Mouse (Mus musculus) right cerebral cortex, postnatal 10 days (tissue): ENCODE measurements at regions not wholly inside any gene's neighbourhood (a gene's known extent, or its start where the extent isn't known, plus 50 kb on each side); places are given as distances from the start of the nearest gene placed in this dataset.
"Not testable (repeated sequence)": the region's sequence is repeated elsewhere in the genome, so short reads cannot be mapped to it uniquely, and the experiment has no call there.

Experiments used
- DNase-seq, 2 experiments: peaks; one replicate each; pipeline ENCODE4 v3.0.0; 2021; ENCODE audit warnings: low spot score in 2 of 2

DNA sequence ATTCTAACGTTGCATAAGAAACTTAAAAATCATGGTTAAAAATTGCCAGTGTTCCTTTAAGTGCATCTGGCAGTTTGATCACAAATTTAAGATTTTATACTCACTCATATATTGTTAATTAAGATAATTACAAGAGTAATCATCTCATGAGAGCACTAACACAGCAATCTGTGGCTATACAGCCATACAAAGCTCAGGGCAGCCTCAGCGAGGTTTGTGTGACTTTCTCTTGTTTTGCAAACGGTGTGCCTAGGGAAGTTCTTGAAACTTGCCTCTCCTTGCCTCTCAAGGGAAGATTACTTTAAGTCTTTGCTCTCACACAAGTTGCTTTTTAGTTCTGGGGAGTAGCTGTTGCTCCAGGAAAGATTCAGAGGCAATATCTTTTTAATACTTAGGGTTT, 58.1 kb upstream of the Slc1a4 start:
- DNase-seq = no peak

DNA sequence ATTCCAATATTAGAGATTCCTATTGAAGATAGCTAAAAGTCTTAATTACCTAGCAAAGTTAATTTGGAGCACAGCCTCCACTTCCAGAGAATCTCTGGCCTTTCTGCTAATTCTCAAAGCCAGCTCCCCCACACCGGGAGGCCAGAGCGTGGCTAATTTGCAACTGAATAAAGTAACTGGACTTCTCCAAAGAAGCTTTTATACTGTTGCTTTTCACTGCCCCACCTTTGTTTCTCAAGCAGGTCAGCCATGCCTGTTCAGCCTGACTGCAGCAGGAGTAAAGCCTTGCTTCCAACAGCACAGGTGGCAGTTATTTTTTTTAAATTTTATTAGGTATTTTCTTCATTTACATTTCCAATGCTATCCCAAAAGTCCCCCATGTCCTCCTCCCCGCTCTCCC, 60.8 kb upstream of the Slc1a4 start:
- DNase-seq = not testable (repeated sequence)

DNA sequence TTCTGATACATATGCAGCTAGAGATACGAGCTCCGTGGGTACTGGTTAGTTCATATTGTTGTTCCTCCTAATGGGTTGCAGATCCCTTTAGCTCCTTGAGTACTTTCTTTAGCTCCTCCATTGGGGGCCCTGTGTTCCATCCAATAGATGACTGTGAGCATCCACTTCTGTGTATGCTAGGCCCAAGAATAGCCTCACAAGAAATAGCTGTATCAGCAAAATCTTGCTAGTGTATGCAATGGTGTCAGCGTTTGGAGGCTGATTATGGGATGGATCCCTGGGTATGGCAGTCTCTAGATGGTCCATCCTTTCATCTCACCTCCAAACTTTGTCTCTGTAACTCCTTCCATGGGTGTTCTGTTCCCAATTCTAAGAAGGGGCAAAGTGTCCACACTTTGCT, 61.3 kb upstream of the Slc1a4 start:
- not testable (repeated sequence) for DNase-seq

DNA sequence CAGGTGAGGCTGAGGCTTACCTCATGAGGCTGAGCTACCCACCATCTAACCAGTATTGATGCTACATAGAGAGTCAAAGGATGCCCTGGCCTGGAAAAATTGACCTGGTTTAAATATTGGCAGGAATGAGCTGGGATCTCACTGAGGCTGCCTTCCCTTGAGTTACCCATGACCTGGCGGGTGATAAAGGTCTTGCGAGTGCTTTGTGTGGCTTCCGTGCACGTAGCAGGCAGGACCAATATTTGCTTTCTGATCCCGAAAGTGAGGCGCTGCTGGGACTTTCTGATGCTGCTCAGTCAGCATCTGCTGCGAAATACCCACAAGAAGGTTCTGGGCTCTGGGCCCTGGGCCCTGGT, 63.3 kb upstream of the Slc1a4 start:
- no peak for DNase-seq

DNA sequence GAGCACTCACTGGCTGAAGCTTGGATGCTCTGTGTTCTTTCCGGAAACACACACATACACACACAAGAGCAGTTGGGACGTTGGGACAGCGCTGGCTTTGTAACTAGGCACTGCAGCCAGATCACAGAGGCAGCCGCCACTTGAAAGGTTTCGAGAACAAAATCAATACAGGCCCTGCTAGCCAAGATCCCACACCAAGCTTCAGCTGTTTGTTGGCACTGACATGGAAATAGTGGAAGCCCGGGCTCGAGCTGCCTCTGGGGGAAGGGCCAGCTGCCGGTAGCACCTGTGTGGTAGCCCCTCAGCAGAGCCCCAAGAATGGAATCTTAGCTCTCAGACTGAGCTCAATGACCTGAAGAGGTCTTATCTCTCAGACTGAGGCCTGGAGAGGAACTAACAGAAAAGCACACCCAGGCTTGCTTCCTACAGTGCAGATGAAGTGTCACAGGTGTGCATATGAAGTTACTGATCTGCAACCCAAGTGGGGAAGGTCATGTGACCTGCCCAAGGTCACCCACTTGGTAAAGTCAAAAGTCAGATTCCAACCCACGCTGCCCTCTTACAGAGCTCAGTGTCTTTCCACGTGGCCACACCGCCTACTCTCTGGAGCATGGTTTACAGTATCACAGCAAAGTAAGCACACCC, 63.8 kb upstream of the Slc1a4 start:
- DNase-seq = peak; percentile 74 to 87

DNA sequence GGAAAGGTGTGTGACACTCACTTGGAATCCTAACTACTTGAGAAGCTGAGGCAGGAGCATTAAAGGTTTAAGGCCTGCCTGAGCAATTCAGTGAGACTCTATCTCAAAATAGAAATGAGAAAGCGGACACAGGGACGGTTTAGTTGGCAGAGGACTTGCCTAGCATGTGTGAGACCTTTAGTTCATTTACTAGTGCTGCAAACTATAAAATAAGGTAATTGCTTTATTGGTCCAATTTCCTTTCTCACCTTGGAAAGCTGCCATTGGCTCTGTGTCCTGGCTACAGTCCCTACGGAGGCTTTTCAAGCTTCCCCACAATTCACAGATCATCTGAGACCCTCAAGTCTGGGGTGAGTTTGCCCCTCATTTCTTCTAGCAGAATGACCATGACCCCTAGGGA, 64.4 kb upstream of the Slc1a4 start:
- DNase-seq = no peak

DNA sequence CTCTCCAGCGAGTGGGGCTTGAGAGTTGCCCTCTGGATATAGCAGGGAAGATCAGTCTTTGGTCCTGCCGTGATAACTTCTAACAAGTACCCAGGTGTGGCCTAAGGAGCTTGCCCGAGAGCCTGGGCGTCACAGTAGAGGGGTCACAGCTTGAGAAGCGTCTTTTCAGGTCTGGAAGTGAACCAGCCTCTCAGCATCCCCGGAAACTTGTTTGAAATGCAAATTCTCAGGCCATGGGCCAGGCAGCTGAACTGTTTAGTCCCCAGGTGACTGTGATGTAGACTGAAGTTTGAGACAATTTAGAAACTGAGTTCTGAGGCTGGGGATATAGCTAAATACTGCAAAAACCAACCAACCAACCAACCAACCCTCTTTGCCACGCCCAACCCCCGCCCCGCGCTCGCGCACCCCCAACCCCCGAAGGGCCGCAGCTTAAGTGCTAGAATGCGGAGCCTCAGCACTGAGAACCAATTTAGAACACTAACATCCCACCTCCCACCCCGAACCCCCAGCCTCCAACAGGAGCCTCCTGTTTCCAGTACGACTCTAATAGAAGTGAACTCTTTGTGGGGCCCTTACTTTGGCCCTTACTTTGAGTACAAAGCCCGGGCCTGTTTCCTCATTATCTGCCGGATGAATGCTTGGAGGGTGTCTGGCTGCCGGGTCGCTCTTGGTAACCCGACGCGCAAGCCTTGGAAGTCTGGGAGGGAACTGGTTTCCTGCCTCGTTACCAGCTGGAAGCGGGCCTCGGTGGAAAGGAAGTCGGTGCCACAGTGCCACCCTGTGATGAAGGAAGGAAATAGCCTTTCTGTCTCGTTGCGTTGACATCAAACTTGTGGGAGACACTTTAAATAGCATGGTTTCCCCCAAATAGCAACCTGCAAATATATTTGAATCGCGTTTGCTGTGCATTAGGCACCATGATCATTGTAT, 68.1 kb upstream of the Slc1a4 start:
- DNase-seq = peak; percentile 93 to 94

DNA sequence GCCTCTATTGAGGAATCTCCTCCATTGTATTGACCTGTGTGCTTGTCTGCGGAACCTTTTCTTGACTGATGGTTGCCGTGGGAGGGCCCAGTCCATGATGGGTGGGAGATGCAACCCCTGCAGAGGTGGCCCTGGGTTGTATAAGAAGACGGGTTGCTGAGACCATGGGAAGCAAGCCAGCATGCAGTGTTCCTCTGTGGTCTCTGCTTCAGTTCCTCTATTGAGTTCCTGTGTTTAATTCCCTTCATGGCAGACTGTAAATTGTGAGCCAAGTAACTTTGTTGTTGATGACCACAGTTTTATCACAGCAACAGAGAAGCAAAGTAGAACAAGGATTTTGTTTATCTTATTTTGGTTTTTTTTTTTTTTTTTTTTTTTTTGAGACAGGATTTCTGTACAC, 70.9 kb upstream of the Slc1a4 start:
- peak in 1 of 2 experiments; percentile 26 for DNase-seq

DNA sequence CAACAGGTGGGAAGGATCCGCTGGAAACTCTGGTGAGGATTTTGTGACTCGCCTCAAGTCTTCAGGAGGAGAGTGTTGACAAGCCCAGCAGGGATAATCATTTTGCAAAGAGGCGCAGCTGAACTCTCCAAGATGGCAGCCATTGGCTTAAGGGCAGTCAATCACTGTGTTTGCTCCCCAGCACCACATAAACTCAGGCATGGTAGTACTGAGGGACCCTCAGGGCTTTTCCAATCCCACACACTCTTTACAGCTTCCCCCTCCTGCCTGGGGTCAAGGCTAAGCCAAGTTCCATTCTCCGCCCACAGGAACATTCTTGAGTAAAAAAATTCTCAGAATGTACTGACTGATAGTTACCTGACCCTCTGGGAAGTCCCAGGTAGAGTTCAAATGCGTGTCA, 72.0 kb upstream of the Slc1a4 start:
- no peak for DNase-seq

DNA sequence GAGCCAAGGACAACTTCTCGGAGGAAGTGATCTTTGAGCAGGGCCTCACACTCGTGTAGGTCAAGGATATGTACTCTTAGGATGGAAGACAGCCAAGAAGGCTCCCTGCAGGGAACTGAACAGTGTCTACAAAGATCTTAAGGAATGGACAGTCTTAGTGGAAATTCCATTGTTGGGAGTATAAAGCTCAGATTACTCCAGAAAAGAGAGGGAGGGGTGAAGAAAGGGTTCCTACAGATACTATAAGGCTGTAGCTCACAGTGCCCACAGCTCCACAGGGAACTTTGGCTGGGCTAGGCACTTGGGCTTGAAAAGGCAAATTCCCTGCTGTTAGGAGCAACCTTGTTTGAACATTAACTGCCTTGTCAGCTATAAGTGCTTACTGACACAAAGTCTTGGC, 85.6 kb upstream of the Slc1a4 start:
- no peak for DNase-seq

DNA sequence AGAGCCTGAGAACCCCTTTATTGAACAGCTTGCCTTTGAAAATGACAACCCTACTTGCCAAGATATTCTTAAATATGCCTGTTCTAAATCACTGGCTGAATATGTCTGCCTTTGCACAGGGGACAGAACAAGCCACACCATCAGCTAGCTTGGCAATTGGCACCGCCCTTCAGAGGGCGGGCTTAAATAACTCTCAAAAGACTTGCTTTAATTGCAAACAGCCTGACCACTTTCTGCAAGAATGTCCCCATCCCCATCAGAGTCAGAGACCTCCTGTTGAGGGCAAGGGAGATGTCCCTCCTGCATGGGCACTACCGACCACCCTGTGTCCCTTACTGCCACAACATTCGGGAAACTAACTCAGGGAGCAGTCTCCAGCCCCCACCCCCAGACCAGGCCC, 88.4 kb upstream of the Slc1a4 start:
- no peak for DNase-seq

DNA sequence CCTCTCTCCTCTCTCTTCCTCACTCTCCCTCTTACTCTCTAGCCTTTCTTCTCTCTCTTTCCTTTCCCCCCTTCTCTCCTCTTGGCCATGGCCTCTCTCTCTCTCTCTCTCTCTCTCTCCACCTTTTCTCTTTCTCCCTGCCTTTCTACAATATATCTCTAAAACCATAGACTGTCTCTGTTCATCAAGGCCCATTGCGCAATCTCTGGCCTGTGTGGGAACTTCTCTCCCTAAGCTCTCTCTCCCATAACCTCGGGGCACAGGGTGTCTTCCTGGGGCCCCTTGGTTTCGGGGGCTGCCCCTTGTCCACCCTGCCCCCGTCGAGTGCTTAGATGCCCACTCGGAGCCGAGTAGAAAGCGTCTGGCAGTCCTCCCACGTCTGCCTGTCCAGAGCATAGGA, 103.5 kb upstream of the Slc1a4 start:
- DNase-seq = no peak

DNA sequence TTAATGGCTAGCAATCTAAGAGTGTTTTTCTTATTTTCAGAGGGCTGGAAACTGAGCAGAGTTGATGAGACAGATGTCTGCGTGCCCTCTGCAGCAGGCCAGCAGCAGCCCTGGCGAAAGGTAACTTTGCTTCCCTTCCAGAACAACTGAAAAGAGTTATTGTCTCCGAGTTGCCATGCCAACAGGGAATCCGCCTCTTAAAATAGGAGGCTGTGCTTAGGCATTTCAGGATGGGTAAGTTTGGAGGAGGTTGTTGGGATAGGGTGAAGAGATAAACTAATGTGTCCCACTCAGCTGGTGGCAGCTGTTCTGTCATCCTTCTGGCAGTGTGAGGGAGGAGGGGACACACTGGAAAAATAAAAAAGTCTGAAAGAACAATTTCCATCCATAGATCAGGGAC, 100.6 kb upstream of the Sertad2 start:
- no peak for DNase-seq

DNA sequence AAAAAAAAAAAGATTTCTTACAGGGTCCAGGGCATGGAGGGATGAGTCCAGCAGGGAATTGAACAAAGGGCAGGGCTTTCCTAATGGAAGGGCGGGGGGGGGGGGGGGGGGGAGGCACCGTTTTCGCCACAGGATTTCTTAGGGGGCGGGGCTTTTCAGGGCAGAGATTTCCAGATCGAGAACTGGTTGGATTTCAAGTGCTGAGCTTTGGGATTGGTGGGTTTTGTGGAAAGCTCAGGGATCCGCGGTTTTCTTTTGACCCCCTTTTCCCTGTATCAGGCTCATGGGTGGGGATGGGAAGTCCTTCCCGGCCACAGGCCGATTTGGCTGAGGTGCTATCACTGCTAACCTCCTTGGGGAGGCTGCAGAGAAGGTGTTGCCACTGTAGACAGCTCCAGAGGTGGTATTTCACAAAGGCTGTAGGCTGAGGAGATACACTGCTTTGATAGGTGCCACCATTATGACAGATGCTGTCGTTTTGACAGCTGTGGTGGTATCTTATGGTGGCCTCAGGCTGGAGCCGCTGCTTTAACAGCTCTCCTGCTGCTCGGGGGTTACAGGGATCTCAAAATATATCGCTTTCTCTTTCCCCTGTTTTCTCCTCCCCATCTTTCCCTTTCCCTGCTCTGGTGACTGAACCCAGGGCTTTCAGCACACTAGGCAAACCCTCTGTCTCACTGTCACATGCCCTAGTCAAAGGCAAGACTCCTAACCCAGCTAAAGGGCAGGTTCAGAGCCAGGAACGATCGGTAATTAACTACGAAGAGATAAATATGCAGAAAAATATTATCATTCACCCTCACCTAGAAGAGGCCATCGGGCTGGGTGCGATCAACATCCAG, 97.8 kb upstream of the Sertad2 start:
- DNase-seq = no peak

DNA sequence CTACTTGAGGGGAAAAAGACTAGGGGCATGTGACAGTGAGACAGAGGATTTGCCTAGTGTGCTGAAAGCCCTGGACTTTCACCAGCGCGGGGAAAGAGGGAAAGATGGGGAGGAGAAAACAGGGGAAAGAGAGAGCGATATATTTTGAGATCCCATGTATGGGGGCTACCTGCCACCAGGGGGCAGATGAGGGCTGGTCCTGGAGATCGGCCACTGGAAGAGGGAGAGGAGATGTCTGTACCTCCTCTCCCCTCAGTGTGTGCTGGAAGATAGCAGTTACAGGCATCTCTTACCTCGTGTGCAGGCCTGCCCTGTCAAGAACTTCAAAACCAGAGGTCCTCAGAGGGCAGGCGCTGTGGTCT, 97.2 kb upstream of the Sertad2 start:
- DNase-seq = peak; percentile 53 to 81

DNA sequence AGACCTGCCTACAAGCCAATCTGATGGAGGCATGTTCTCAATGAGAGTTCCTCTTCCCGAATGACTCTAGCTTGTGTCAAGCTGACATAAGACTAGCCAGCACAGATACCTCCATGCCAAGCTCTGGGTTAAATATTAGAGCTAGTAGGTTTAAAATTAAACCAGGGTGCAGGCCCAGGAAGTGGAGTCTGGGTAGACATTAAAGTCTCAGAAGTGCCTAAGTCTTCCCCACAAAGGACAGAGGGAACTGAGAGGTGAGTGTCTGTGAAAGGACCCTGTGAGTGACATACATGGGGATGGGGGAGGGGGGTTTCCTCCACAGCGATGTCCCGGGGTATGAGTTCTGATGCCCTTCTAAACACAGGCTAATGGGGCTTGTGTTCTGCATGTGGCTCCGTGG, 90.2 kb upstream of the Sertad2 start:
- DNase-seq = no peak

DNA sequence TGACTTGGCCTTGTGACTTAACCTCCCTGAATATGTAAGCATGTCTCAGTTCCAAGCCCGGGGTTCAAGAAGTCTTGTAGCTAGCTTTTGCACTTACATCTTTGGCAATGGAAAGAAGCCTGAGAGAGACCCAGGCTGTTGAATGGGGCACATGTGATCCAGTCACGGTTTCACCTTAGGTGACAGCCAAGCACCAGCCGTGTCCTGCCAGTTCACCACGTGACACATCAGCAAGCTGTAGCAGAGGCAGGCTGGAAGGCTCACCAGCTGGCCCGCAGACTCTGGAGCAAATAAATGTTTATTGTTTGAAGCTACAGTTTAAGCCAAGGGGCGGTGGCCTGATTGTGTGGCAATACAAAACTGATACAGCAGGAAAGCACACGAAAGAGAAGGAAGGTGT, 89.3 kb upstream of the Sertad2 start:
- peak in 1 of 2 experiments; percentile 33 for DNase-seq

DNA sequence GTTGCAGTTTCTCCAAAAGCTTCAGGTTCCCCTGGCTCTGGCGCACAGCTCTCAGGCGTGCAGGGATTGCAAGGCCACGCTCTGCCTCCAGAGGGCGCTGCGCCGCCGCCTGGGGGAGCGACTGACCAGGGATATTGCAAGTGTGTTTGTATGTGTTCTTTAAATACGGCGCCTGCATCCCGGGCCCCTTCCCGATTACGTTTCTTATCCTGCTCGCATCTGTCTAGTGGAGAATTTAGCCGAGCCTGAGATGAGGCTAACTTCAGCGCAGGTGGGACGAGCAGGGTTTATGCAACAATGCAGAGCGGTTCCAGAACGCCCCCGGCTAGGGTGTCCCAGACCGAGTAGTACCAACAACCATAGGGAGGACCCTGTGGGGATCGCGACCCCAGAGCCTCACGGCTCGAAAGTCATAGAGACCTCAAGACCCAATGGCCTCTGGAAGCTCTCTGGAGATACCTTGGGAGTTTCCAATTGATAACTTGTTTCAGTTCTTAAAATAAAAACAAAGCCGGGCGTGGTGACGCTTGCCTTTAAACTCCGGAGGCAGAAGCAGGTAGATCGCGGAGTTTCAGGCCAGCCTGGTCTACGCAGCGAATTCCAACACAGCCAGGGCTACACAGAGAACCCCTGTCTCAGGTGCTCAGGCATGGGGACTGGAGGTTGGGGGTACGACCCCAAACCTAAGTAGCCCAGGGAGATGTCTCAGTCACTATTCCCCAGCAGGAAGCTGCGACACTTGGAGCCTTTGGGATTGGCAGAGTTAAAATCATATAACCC, 87.8 kb upstream of the Sertad2 start:
- peak; percentile 85 to 91 for DNase-seq

DNA sequence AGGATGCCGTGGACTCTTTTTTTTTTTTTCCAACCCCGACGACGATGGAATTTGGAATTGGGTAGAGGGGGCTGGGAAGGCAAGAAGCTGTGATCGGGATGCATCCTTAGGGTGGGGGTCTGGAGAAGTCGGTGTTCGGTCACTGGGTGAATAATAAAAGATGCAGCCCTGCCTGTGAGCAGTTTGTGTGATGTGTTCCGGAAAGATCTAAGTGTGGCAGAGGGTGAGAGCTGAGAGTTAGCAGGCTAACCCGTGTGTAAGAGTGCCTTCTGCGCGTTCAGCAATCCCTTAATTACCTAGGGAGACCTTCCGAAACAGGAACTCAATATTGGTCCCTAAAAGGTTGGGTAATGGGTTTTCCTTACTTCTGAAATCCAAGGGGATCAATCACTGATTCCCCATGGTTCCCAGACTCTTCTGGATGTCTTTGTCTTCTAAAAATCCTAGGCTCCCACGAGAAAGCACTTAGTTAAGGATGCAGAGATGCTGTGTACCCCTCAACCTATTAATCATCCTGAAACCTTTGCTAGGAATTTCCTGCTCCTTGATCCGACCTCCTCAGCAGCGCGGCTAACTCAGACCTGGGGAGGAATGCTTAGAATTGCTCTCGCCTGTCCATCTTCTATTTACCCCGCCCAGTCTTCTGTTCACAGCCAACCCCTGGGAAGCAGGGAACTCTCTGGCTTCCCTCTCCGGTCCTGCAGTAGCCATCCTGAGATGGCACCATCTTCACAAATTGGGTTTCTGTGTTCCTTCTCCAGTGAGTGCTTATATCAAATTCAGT, 87.0 kb upstream of the Sertad2 start:
- peak; percentile 46 to 53 for DNase-seq

DNA sequence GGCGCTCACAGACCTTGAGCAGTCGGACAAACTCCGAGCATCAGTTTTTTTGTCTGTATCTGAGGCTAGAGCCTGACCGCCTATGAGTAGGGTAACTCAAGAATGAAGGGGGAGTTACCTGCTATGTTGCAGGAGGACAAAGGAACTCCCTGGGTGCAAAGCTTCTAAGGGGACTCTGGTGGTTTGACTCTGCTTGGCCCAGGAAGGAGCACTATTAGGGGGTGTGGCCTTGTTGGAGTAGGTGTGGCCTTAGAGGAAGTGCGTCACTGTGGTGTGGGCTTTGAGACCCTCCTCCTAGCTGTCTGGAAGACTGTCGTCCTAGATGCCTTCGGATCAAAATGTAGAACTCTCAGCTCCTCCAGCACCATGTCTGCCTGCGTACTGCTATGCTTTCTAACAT, 83.9 kb upstream of the Sertad2 start:
- DNase-seq = no peak

DNA sequence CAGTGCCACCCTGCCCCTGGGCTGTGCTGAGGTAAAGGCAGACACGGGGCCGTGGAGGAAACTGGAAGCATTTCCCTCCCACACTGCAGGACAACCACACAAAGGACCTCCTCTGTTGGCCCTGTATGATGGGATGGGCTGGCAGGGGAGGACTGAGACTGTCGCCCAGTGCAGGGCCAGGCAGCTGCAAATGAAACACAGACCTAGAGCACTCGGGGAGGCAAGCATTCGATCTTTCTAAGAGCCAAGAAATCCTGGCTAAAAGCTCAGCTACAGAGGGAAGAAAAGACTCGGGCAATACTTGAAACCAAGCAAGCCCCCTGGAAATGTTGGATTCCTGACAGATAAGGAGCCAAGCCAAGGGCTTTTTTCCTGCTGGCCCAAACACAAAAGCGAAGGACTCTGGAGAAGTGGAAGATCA, 82.5 kb upstream of the Sertad2 start:
- peak; percentile 68 to 75 for DNase-seq
